Mouse (Mus musculus) megakaryocyte, embryonic 14.5 days (primary cell): ENCODE measurements around the gene Metrnl.

Source experiments
- FLI1 ChIP-seq: IDR thresholded peaks from 2 replicates; pipeline ENCODE4 v1.6.1; 2012; ENCODE audit warnings: low read length, inconsistent platforms, mixed read lengths
- GATA1 ChIP-seq: IDR thresholded peaks from 3 replicates; pipeline ENCODE4 v1.6.1; 2012; ENCODE audit warnings: mixed read lengths, low read length, inconsistent platforms, borderline replicate concordance

- TF ChIP-seq GATA1 (no peak), FLI1 (no peak)
Observed at GRCm38 (mm10) chr11:121714745-121715485, 13.6 kb downstream of the Metrnl start.
